Mouse (Mus musculus): ENCODE measurements at regions not wholly inside any gene's neighbourhood (a gene's known extent, or its start where the extent isn't known, plus 50 kb on each side); places are given as distances from the start of the nearest gene placed in this dataset.

GRCm38 (mm10) chr16:93140535-93141110, 314.7 kb upstream of the Runx1 start:
- H3K9me3 ChIP-seq (ENCODE audit: control insufficient read depth, low read length), result no peaks in the 10 kb centered on the region
- H3K4me2 ChIP-seq (ENCODE audit: low read length), result no peak overlapping the region
- no peak overlapping the region for H3K27ac ChIP-seq (ENCODE audit: low read depth)
- no peak overlapping the region for H3K9ac ChIP-seq (ENCODE audit: low read length)
- H3K4me1 ChIP-seq (replicated peaks; ENCODE audit: control insufficient read depth, insufficient read depth, low read length), result no peaks in the 10 kb centered on the region
- WGBS, result 68% methylated on average over 15 of the region's 15 CpGs
- DNase-seq (ENCODE audit: low spot score) (no peak), ATAC-seq (replicated peaks; ENCODE audit: low FRiP score, low TSS enrichment, low read depth) (no peak)
- no peaks in the 10 kb centered on the region for H3K27me3 ChIP-seq (replicated peaks; ENCODE audit: control insufficient read depth, insufficient read depth, low read length)
- no peak overlapping the region for H3K4me3 ChIP-seq (ENCODE audit: low read depth, low read length)
- no peaks in the 10 kb centered on the region for H3K36me3 ChIP-seq (ENCODE audit: control insufficient read depth, insufficient read depth, low read length)

- Histone ChIP-seq H3K9ac (ENCODE audit: low read length) (no peak overlapping the region), H3K27me3 (replicated peaks; ENCODE audit: control insufficient read depth, insufficient read depth, low read length) (no peaks in the 10 kb centered on the region), H3K36me3 (ENCODE audit: control insufficient read depth, insufficient read depth, low read length) (no peaks in the 10 kb centered on the region), H3K9me3 (ENCODE audit: control insufficient read depth, low read length) (no peaks in the 10 kb centered on the region), H3K4me2 (ENCODE audit: low read length) (no peak overlapping the region), H3K4me1 (replicated peaks; ENCODE audit: control insufficient read depth, insufficient read depth, low read length) (no peaks in the 10 kb centered on the region), H3K4me3 (ENCODE audit: low read depth, low read length) (no peak overlapping the region), H3K27ac (ENCODE audit: low read depth) (no peak overlapping the region)
- DNase-seq (ENCODE audit: low spot score) (no peak), ATAC-seq (replicated peaks; ENCODE audit: low FRiP score, low TSS enrichment, low read depth) (no peak)
- WGBS, result 42% methylated on average over 1 of the region's 1 CpGs
These were observed 311.3 kb upstream of the Runx1 start for GRCm38 (mm10) chr16:93137249-93137648.

- 93% methylated on average over 5 of the region's 5 CpGs for WGBS
- DNase-seq (ENCODE audit: low spot score) (no peak), ATAC-seq (replicated peaks; ENCODE audit: low FRiP score, low TSS enrichment, low read depth) (no peak)
- no peaks in the 10 kb centered on the region for H3K27me3 ChIP-seq (replicated peaks; ENCODE audit: control insufficient read depth, insufficient read depth, low read length)
- no peaks in the 10 kb centered on the region; the same call in 1 of the 2 replicates for H3K4me1 ChIP-seq (replicated peaks; ENCODE audit: control insufficient read depth, insufficient read depth, low read length)
- no peak overlapping the region for H3K4me3 ChIP-seq (ENCODE audit: low read depth, low read length)
- no peaks in the 10 kb centered on the region for H3K9me3 ChIP-seq (ENCODE audit: control insufficient read depth, low read length)
- no peak overlapping the region for H3K9ac ChIP-seq (ENCODE audit: low read length)
- no peaks in the 10 kb centered on the region for H3K36me3 ChIP-seq (ENCODE audit: control insufficient read depth, insufficient read depth, low read length)
- no peak overlapping the region for H3K27ac ChIP-seq (ENCODE audit: low read depth)
- no peak overlapping the region for H3K4me2 ChIP-seq (ENCODE audit: low read length)
These were observed 305.5 kb upstream of the Runx1 start for GRCm38 (mm10) chr16:93131404-93131803.

- WGBS, result 80% methylated on average over 6 of the region's 6 CpGs
- no peak for ATAC-seq (replicated peaks; ENCODE audit: low FRiP score, low TSS enrichment, low read depth)
- no peaks in the 10 kb centered on the region; the same call in 1 of the 2 replicates for H3K4me1 ChIP-seq (replicated peaks; ENCODE audit: control insufficient read depth, insufficient read depth, low read length)
These were observed 304.7 kb upstream of the Runx1 start for GRCm38 (mm10) chr16:93130622-93131021.

GRCm38 (mm10) chr16:93123707-93124106, 297.8 kb upstream of the Runx1 start:
- no peak for ATAC-seq (replicated peaks; ENCODE audit: low FRiP score, low TSS enrichment, low read depth)
- 84% methylated on average over 8 of the region's 8 CpGs for WGBS

More at GRCm38 (mm10) chr16:93130622-93131021, 304.7 kb upstream of the Runx1 start:
- no peaks in the 10 kb centered on the region for H3K9me3 ChIP-seq (ENCODE audit: control insufficient read depth, low read length)
- H3K27me3 ChIP-seq (replicated peaks; ENCODE audit: control insufficient read depth, insufficient read depth, low read length), result no peaks in the 10 kb centered on the region
- H3K27ac ChIP-seq (ENCODE audit: low read depth), result no peak overlapping the region
- H3K4me2 ChIP-seq (ENCODE audit: low read length), result no peak overlapping the region
- no peak for DNase-seq (ENCODE audit: low spot score)
- H3K36me3 ChIP-seq (ENCODE audit: control insufficient read depth, insufficient read depth, low read length), result no peaks in the 10 kb centered on the region
- H3K9ac ChIP-seq (ENCODE audit: low read length), result no peak overlapping the region
- no peak overlapping the region for H3K4me3 ChIP-seq (ENCODE audit: low read depth, low read length)

GRCm38 (mm10) chr16:93116111-93116969, 290.4 kb upstream of the Runx1 start:
- DNase-seq (ENCODE audit: low spot score) (no peak), ATAC-seq (replicated peaks; ENCODE audit: low FRiP score, low TSS enrichment, low read depth) (no peak)
- H3K36me3 ChIP-seq (ENCODE audit: control insufficient read depth, insufficient read depth, low read length), result no peaks in the 10 kb centered on the region
- H3K4me2 ChIP-seq (ENCODE audit: low read length), result no peak overlapping the region
- no peaks in the 10 kb centered on the region for H3K27me3 ChIP-seq (replicated peaks; ENCODE audit: control insufficient read depth, insufficient read depth, low read length)
- no peak overlapping the region for H3K9ac ChIP-seq (ENCODE audit: low read length)
- H3K9me3 ChIP-seq (ENCODE audit: control insufficient read depth, low read length), result no peaks in the 10 kb centered on the region
- no peaks in the 10 kb centered on the region for H3K4me1 ChIP-seq (replicated peaks; ENCODE audit: control insufficient read depth, insufficient read depth, low read length)
- H3K27ac ChIP-seq (ENCODE audit: low read depth), result no peak overlapping the region
- WGBS, result 89% methylated on average over 16 of the region's 16 CpGs
- no peak overlapping the region for H3K4me3 ChIP-seq (ENCODE audit: low read depth, low read length)

More at GRCm38 (mm10) chr16:93123707-93124106, 297.8 kb upstream of the Runx1 start:
- DNase-seq (ENCODE audit: low spot score), result no peak
- Histone ChIP-seq H3K27me3 (replicated peaks; ENCODE audit: control insufficient read depth, insufficient read depth, low read length) (no peaks in the 10 kb centered on the region), H3K27ac (ENCODE audit: low read depth) (no peak overlapping the region), H3K4me1 (replicated peaks; ENCODE audit: control insufficient read depth, insufficient read depth, low read length) (no peaks in the 10 kb centered on the region; the same call in 1 of the 2 replicates), H3K36me3 (ENCODE audit: control insufficient read depth, insufficient read depth, low read length) (no peaks in the 10 kb centered on the region), H3K9ac (ENCODE audit: low read length) (no peak overlapping the region), H3K4me2 (ENCODE audit: low read length) (no peak overlapping the region), H3K4me3 (ENCODE audit: low read depth, low read length) (no peak overlapping the region), H3K9me3 (ENCODE audit: control insufficient read depth, low read length) (no peaks in the 10 kb centered on the region)

- Histone ChIP-seq H3K4me1 (replicated peaks; ENCODE audit: control insufficient read depth, insufficient read depth, low read length) (no peaks in the 10 kb centered on the region), H3K36me3 (ENCODE audit: control insufficient read depth, insufficient read depth, low read length) (no peaks in the 10 kb centered on the region), H3K9ac (ENCODE audit: low read length) (no peak overlapping the region), H3K4me2 (ENCODE audit: low read length) (no peak overlapping the region), H3K4me3 (ENCODE audit: low read depth, low read length) (no peak overlapping the region), H3K9me3 (ENCODE audit: control insufficient read depth, low read length) (no peaks in the 10 kb centered on the region), H3K27me3 (replicated peaks; ENCODE audit: control insufficient read depth, insufficient read depth, low read length) (no peaks in the 10 kb centered on the region), H3K27ac (ENCODE audit: low read depth) (no peak overlapping the region)
- ATAC-seq (replicated peaks; ENCODE audit: low FRiP score, low TSS enrichment, low read depth) (no peak), DNase-seq (ENCODE audit: low spot score) (no peak)
- 69% methylated on average over 3 of the region's 3 CpGs for WGBS
These were observed 285.0 kb upstream of the Runx1 start for GRCm38 (mm10) chr16:93110912-93111311.

GRCm38 (mm10) chr16:93110451-93110850, 284.5 kb upstream of the Runx1 start:
- Histone ChIP-seq H3K4me2 (ENCODE audit: low read length) (no peak overlapping the region), H3K36me3 (ENCODE audit: control insufficient read depth, insufficient read depth, low read length) (no peaks in the 10 kb centered on the region)
- WGBS, result 80% methylated on average over 6 of the region's 6 CpGs

More at GRCm38 (mm10) chr16:93110451-93110850, 284.5 kb upstream of the Runx1 start:
- Histone ChIP-seq H3K4me1 (replicated peaks; ENCODE audit: control insufficient read depth, insufficient read depth, low read length) (no peaks in the 10 kb centered on the region), H3K27ac (ENCODE audit: low read depth) (no peak overlapping the region), H3K27me3 (replicated peaks; ENCODE audit: control insufficient read depth, insufficient read depth, low read length) (no peaks in the 10 kb centered on the region), H3K9ac (ENCODE audit: low read length) (no peak overlapping the region), H3K4me3 (ENCODE audit: low read depth, low read length) (no peak overlapping the region), H3K9me3 (ENCODE audit: control insufficient read depth, low read length) (no peaks in the 10 kb centered on the region)
- DNase-seq (ENCODE audit: low spot score) (no peak), ATAC-seq (replicated peaks; ENCODE audit: low FRiP score, low TSS enrichment, low read depth) (no peak)

All from intestine, embryonic 14.5 days (tissue).